Mouse (Mus musculus) bone marrow, adult 2 months (tissue): ENCODE measurements around the gene Sept9.

Experiments
- CTCF ChIP-seq: fragments of 200-500 bp; IDR thresholded peaks from 2 replicates; pipeline ENCODE4 v1.5.1; 2011; ENCODE audit warnings: low read length, control low read depth; ENCODE audit not compliant: control insufficient read depth, insufficient read depth
- POLR2A ChIP-seq: fragments of 200-500 bp; IDR thresholded peaks from 2 replicates; pipeline ENCODE4 v1.6.1; 2011; ENCODE audit warnings: low read depth, mild to moderate bottlenecking, control low read depth, low read length, borderline replicate concordance; ENCODE audit not compliant: control insufficient read depth

DNA sequence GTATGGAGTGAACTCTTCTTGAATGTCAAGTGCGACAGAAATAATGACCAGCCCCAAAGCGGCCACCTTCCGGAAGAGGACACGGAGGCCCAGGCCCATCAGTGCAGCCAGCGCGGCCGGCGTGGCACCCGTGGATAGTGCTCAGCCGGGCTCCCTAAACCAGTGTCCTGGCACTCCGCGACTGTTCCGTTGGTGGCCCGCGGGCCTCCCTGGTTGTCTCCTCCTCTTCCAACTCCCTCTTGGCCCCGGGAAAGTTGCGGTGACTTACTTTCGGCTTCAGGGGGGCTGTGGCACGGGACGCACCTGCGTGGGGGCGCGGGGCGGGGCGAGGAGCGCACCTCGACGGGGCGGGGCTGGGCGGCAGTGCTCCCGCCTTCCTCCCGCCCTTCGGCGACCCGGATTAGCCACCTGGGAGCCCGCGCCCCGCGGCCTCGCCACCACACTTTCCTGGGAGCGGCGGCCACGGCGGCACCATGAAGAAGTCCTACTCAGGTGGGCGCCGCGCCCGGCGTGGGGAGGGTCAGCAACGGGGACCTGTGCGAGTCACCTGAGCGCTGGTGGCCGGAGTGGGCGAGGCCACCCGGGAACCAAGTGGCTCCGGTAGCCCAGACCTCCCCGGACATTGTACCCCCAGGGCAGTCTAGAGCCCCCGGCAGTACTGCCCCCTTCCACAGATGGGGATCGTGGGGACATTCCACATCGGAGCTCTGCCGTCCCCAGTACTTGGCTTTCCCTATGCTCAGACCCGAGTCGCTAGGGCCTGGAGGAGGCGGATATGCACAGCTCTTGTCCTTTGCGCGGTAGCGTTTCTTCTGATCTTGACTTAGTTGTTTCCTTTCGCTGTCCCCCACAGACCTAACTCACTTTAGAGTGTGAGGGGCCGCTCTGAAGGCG is at the start of gene Sept9:
- TF ChIP-seq CTCF = no peak
- TF ChIP-seq POLR2A = no peak
